11 mouse cellular contexts compared by ENCODE assay signal in genomic region chr19:47891562-47892312, GRCm38 (mm10). TPM values are rescaled to one million over a fixed set of nuclear protein-coding genes. Genes with fewer than 3 reads are reported as not detected.
DNase-seq lines count a peak whose midpoint lies in the region; TF ChIP-seq lines count a peak whose summit lies in the region.
"Had no signal": no experiment of that assay in that cellular context is flagged by ENCODE, and none has a peak within 500 bp of the region (broad histone marks: within the 10 kb centered on the region; RNA-seq: fewer than 3 reads in every experiment).

No protein-coding gene starts in this region.

- no peak for TF ChIP-seq CTCF in left cerebral cortex, adult 2 months (IDR thresholded peaks at IDR 0.05)

- no peak overlapping the region for H3K4me3 ChIP-seq in left cerebral cortex, adult 2 months
- H3K4me3 ChIP-seq: hindbrain, embryonic 12.5 days; liver, embryonic 13.5 days had no signal

- DNase-seq in adrenal gland, postnatal 10 days, result peak; percentile 41
- DNase-seq in adrenal gland, postnatal 4 days (ENCODE audit: low spot score in 2 of 2), result no peak
- DNase-seq in heart, adult 8-10 months (ENCODE audit: low spot score), result peak; percentile 63
- DNase-seq in kidney, adult 18-20 months, result peak; percentile 49
- peak; percentile 70 for DNase-seq in lung, postnatal 10 days
- DNase-seq in frontal cortex, postnatal 10 days (ENCODE audit: low spot score in 2 of 2), result no peak
- no peak for DNase-seq in left cerebral cortex, adult 2 months (ENCODE audit: extremely low spot score in 1 of 2, low spot score in 2 of 2)
- no peak for DNase-seq in spleen, postnatal 36 days (ENCODE audit: low spot score in 2 of 2)
- DNase-seq: cerebellum, adult 8-10 months; liver, embryonic 13.5 days had no signal

- no peak overlapping the region for H3K27ac ChIP-seq in left cerebral cortex, adult 2 months
- H3K27ac ChIP-seq: hindbrain, embryonic 12.5 days had no signal

- intact Hi-C loops in left cerebral cortex, adult 2 months (cut with DNase I), result no loop called here

RNA-seq across cellular contexts. Expression of gene Gsto2, which starts 26.4 kb away (rescaled TPM):
- total RNA-seq in adrenal gland, postnatal 10 days (2021), result 1 to 10 TPM; 2.6 to 3.7 TPM
- total RNA-seq in adrenal gland, postnatal 4 days (2021), result 1 to 10 TPM; 1.0 to 2.5 TPM
- 1 to 10 TPM; 2.3 to 3.5 (median 2.5) TPM for total RNA-seq in heart, adult 8-10 months (2022)
- total RNA-seq in left cerebral cortex, adult 2 months (2021), result 1 to 10 TPM; 1.4 to 2.2 TPM

RNA-seq across cellular contexts. Expression of gene Cfap43, which starts 27.4 kb away (rescaled TPM):
- total RNA-seq in adrenal gland, postnatal 10 days (2021), result not detected
- total RNA-seq in adrenal gland, postnatal 4 days (2021), result under 1 TPM; 0.22 to 0.31 TPM
- total RNA-seq in heart, adult 8-10 months (2022), result under 1 TPM in 3 of 4 experiments, not detected in 1; 0.08 to 0.23 (median 0.22) TPM
- total RNA-seq in left cerebral cortex, adult 2 months (2021), result under 1 TPM; 0.30 to 0.66 TPM

RNA-seq across cellular contexts. Expression of gene Itprip, which starts 27.4 kb away (rescaled TPM):
- total RNA-seq in adrenal gland, postnatal 10 days (2021), result 10 to 100 TPM; 11.7 to 14.5 TPM
- 10 to 100 TPM; 19.2 to 20.4 TPM for total RNA-seq in adrenal gland, postnatal 4 days (2021)
- 10 to 100 TPM in 2 of 4 experiments, 1 to 10 TPM in 2; 8.1 to 15.4 (median 11.5) TPM for total RNA-seq in heart, adult 8-10 months (2022)
- 1 to 10 TPM in 1 of 2 experiments, under 1 TPM in 1; 0.95 to 1.5 TPM for total RNA-seq in left cerebral cortex, adult 2 months (2021)

RNA-seq across cellular contexts. Expression of gene Gsto1, which starts 37.0 kb away (rescaled TPM):
- total RNA-seq in adrenal gland, postnatal 10 days (2021), result 100 to 1,000 TPM; 158 to 159 TPM
- total RNA-seq in adrenal gland, postnatal 4 days (2021), result 100 to 1,000 TPM; 121 to 129 TPM
- 100 to 1,000 TPM; 186 to 266 (median 222) TPM for total RNA-seq in heart, adult 8-10 months (2022)
- 10 to 100 TPM; 44.1 to 45.2 TPM for total RNA-seq in left cerebral cortex, adult 2 months (2021)

RNA-seq across cellular contexts. Expression of gene Cfap58, which starts 45.7 kb away (rescaled TPM):
- total RNA-seq in adrenal gland, postnatal 10 days (2021), result under 1 TPM in 1 of 2 experiments, not detected in 1; 0.06 TPM
- total RNA-seq in adrenal gland, postnatal 4 days (2021), result under 1 TPM; 0.08 to 0.14 TPM
- total RNA-seq in heart, adult 8-10 months (2022), result 1 to 10 TPM; 1.2 to 2.9 (median 1.9) TPM
- under 1 TPM; 0.27 to 0.30 TPM for total RNA-seq in left cerebral cortex, adult 2 months (2021)

Comparison
In these comparisons a context has a peak if more than half of its experiments do, and no peak if none do; other contexts are left out.
1. DNase-seq: peak in adrenal gland, postnatal 10 days (single experiment), heart, adult 8-10 months (single experiment), kidney, adult 18-20 months (single experiment) and lung, postnatal 10 days (single experiment); none in adrenal gland, postnatal 4 days (0 of 2), frontal cortex, postnatal 10 days (0 of 2), left cerebral cortex, adult 2 months (0 of 2) and spleen, postnatal 36 days (0 of 2).